Mouse (Mus musculus): ENCODE measurements around the gene Coasy.

DNA sequence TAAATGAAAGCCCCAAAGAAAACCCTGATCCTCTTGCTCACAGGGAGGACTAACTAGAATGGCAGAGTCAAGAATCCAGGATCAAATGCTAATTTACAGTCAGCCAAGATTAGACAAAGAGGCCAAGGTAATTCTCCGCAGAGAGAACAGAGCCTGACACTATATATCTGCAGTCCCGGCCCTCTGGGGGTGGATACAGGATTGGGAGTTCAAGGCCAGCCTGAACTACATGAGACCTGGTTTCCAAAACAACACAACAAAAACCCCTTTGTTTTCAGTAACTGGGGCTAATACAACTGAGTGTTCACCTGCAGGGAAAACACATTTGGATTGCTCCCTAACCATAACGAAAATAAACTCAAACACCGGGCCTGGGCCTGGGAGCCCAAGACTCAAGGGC is 17.9 kb upstream of the Coasy start:
- TF ChIP-seq POLR2A (IDR thresholded peaks at IDR 0.05; ENCODE audit: extremely low read depth, insufficient read depth, low read length) (no peak), CTCF (IDR thresholded peaks at IDR 0.05; ENCODE audit: extremely low read depth, insufficient read depth, low read length) (no peak)
